Mouse (Mus musculus) forebrain, embryonic 15.5 days (tissue): ENCODE measurements around the gene Taf8. TPM values are rescaled to one million over a fixed set of nuclear protein-coding genes. Genes with fewer than 3 reads are reported as not detected.

ENCODE experiments used
- ATAC-seq: fragments of 200-750 bp; cut with Nextera tagmentation; replicated peaks from 2 replicates; pipeline ENCODE4 v1.8.0; 2017; ENCODE audit warnings: mild to moderate bottlenecking, moderate TSS enrichment, moderate library complexity
- H3K27ac ChIP-seq: fragments of 300-500 bp; sonication (generic); replicated peaks from 2 replicates; pipeline ENCODE4 v1.5.1; 2015; ENCODE audit warnings: mild to moderate bottlenecking, inconsistent platforms
- H3K27me3 ChIP-seq: fragments of 300-500 bp; sonication (generic); 2 replicates; pipeline ENCODE4 v1.6.1; 2015; ENCODE audit warnings: inconsistent platforms
- H3K36me3 ChIP-seq: fragments of 300-500 bp; sonication (generic); 2 replicates; pipeline ENCODE4 v1.6.1; 2015; ENCODE audit warnings: mild to moderate bottlenecking, inconsistent platforms
- H3K4me1 ChIP-seq: fragments of 300-500 bp; sonication (generic); 2 replicates; pipeline ENCODE4 v1.6.1; 2015; ENCODE audit warnings: inconsistent platforms
- H3K4me2 ChIP-seq: fragments of 300-500 bp; sonication (generic); replicated peaks from 2 replicates; pipeline ENCODE4 v1.6.1; 2015; ENCODE audit warnings: mild to moderate bottlenecking, inconsistent platforms
- H3K4me3 ChIP-seq: fragments of 300-500 bp; sonication (generic); 2 replicates; pipeline ENCODE4 v1.5.1; 2015; ENCODE audit warnings: mild to moderate bottlenecking, inconsistent platforms
- H3K9ac ChIP-seq: fragments of 300-500 bp; sonication (generic); replicated peaks from 2 replicates; pipeline ENCODE4 v1.6.1; 2015; ENCODE audit warnings: mild to moderate bottlenecking, inconsistent platforms
- H3K9me3 ChIP-seq: fragments of 300-500 bp; sonication (generic); 2 replicates; pipeline ENCODE4 v1.6.1; 2016; ENCODE audit warnings: inconsistent platforms
- WGBS: fragments of 180-500 bp; shearing (Covaris S2); methylation state at CpG from one replicate; pipeline ENCODE4 v1.1.7; 2015; ENCODE audit warnings: mixed read lengths; 5-methylcytosine and 5-hydroxymethylcytosine counted together
- polyA plus RNA-seq: library from polyadenylated mRNA; unstranded; fragments of >200 nt; fragmentation: Nextera tagmentation; extraction: Ambion mirVana; gene quantifications from 2 replicates; pipeline ENCODE4 v1.2.1, GENCODE M21; 2015

Gene Taf8
- polyA plus RNA-seq, 1 experiment from 2014 or later: 25.2 TPM

GRCm38 (mm10) chr17:47464248-47464965 is 37.7 kb downstream of the Taf8 start:
- H3K4me3 ChIP-seq: no peak overlapping the region
- no peak overlapping the region for H3K4me2 ChIP-seq
- ATAC-seq: no peak
- no peak overlapping the region for H3K27ac ChIP-seq
- H3K9ac ChIP-seq: no peak overlapping the region
- no peaks in the 10 kb centered on the region for H3K4me1 ChIP-seq
- H3K36me3 ChIP-seq: no peaks in the 10 kb centered on the region
- 48% methylated on average over 12 of the region's 12 CpGs for WGBS
- no peaks in the 10 kb centered on the region for H3K9me3 ChIP-seq
- H3K27me3 ChIP-seq: peaks cover 25% of the 10 kb centered on the region

DNA sequence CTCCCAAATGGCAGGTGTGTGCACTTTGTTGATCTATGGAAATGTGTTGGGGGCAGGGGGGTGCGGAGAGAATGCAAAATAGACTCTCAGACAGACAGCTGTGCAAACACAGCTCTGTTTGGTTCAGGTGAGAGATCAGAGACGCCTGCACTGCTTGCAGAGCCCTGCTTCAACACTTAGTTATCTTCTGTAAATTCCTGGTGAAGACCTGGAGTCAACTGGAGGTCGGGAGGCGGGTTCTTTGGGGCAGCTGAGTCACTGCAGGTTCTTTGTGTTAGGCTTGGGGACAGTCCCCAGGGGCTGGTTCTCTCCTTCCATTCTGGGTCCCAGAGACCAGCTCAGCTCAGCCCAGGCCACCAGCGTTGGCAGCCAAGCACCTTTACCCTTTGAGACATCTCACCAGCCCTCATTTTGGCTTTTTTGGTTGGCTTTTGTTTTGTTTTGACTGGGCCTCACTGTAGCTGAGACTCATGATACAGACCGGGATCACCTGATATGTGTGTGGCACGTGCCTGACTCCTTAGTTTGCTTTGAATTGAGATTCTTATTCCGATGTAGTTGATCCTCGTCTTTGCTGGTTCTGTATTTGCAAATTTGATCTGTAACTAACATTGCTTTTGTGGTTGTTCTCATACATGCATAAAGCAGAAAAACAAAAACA is 39.2 kb downstream of the Taf8 start:
- Histone ChIP-seq H3K4me2 (no peak overlapping the region), H3K27ac (no peak overlapping the region), H3K27me3 (peaks cover 21% of the 10 kb centered on the region), H3K4me3 (no peak overlapping the region), H3K36me3 (no peaks in the 10 kb centered on the region), H3K9me3 (no peaks in the 10 kb centered on the region), H3K9ac (no peak overlapping the region), H3K4me1 (no peaks in the 10 kb centered on the region)
- 65% methylated on average over 9 of the region's 9 CpGs for WGBS
- ATAC-seq: no peak

- 88% methylated on average over 7 of the region's 7 CpGs for WGBS
- no peak for ATAC-seq
- no peaks in the 10 kb centered on the region for H3K4me1 ChIP-seq
Measured at GRCm38 (mm10) chr17:47462209-47462608, 39.9 kb downstream of the Taf8 start.

DNA sequence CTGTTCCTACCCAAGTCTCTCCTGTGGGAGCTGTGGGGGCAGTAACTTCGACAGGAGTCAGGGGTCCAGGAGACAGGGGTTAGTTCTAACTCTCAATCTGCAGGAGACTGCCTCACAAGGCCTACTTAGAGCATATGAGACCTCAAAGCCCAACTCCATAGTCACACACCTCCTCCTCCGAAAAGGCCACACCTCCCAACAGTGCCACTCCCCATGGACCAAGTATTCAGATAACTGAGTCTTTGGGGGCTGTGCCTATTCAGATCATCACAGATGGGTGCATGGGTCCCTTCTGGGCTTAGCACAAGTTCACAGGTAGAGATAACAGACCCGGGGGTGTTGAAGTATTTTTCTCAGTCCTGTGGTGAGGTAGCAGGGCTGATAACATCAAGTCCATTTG is 40.4 kb downstream of the Taf8 start:
- H3K9me3 ChIP-seq: no peaks in the 10 kb centered on the region
- 89% methylated on average over 3 of the region's 3 CpGs for WGBS
- H3K27ac ChIP-seq: no peak overlapping the region
- no peak overlapping the region for H3K9ac ChIP-seq
- no peaks in the 10 kb centered on the region for H3K36me3 ChIP-seq
- no peak for ATAC-seq
- H3K4me3 ChIP-seq: no peak overlapping the region
- no peak overlapping the region for H3K4me2 ChIP-seq
- no peaks in the 10 kb centered on the region for H3K4me1 ChIP-seq
- peaks cover 12% of the 10 kb centered on the region for H3K27me3 ChIP-seq

More at GRCm38 (mm10) chr17:47462209-47462608, 39.9 kb downstream of the Taf8 start:
- Histone ChIP-seq H3K9ac (no peak overlapping the region), H3K27ac (no peak overlapping the region), H3K9me3 (no peaks in the 10 kb centered on the region), H3K4me2 (no peak overlapping the region), H3K4me3 (no peak overlapping the region), H3K36me3 (no peaks in the 10 kb centered on the region), H3K27me3 (peaks cover 15% of the 10 kb centered on the region)

DNA sequence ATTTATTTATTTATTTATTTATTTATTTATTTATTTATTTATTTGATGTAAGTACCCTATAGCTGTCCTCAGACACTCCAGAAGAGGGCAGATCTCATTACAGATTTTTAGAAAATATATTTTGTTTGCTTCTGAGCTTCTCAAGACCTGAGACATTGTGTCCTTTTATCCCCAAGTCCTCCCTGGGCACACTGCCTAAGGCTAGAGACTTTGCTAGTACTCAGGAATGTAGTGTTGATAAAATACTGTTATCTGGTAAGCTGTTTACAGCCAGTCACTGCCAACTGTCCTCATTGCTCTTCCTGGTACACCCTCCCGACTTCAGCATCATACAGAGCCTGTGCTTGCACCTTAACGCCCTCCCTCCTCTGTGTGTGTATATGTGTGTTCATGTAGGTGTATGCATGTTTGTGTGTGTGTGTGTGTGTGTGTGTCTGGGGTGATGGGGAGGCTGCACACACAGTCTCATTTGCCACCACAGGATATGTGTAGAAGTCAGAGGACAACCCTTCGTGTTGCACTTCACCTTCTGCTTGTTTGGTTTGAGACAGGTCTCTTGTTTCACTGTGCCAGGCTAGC is 42.7 kb downstream of the Taf8 start:
- WGBS: 78% methylated on average over 3 of the region's 3 CpGs
- Histone ChIP-seq H3K36me3 (no peaks in the 10 kb centered on the region), H3K9me3 (no peaks in the 10 kb centered on the region), H3K4me2 (no peak overlapping the region), H3K4me1 (no peaks in the 10 kb centered on the region), H3K27ac (no peak overlapping the region), H3K9ac (no peak overlapping the region), H3K4me3 (no peak overlapping the region), H3K27me3 (0 out of 2 replicates have a peak, but pooled peaks cover 1% of the 10 kb centered on the region)
- ATAC-seq: no peak

- H3K4me3 ChIP-seq: no peak overlapping the region
- no peak overlapping the region for H3K4me2 ChIP-seq
- no peaks in the 10 kb centered on the region for H3K4me1 ChIP-seq
- H3K27me3 ChIP-seq: no peaks in the 10 kb centered on the region
- no peaks in the 10 kb centered on the region for H3K36me3 ChIP-seq
- WGBS: 95% methylated on average over 2 of the region's 2 CpGs
- no peak overlapping the region for H3K27ac ChIP-seq
- no peak overlapping the region for H3K9ac ChIP-seq
- ATAC-seq: no peak
- H3K9me3 ChIP-seq: no peaks in the 10 kb centered on the region
Measured at GRCm38 (mm10) chr17:47458936-47459335, 43.2 kb downstream of the Taf8 start.

DNA sequence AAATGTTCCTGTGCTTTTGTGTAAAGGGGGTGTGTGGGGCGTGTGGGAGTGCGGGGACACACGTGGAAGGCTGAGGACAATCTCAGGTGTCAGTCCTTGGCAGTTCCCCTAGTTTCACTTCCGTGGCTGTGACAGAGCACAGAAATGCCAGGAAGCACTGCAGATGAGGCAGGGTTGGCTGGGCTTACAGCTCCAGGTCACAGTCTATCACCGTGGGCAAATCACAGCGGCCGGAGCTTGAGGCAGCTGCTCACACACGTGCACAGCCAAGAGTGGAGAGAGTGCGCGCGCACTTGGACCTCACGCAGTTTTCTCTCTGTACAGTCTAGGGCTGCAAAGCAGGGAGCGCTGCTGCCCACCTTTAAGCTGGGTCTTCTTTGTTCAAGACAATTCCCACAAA is 43.8 kb downstream of the Taf8 start:
- no peaks in the 10 kb centered on the region for H3K36me3 ChIP-seq
- H3K4me3 ChIP-seq: no peak overlapping the region
- no peak for ATAC-seq
- H3K27me3 ChIP-seq: no peaks in the 10 kb centered on the region
- no peak overlapping the region for H3K27ac ChIP-seq
- 85% methylated on average over 13 of the region's 13 CpGs for WGBS
- H3K9ac ChIP-seq: no peak overlapping the region
- H3K4me1 ChIP-seq: no peaks in the 10 kb centered on the region
- H3K9me3 ChIP-seq: no peaks in the 10 kb centered on the region
- no peak overlapping the region for H3K4me2 ChIP-seq

DNA sequence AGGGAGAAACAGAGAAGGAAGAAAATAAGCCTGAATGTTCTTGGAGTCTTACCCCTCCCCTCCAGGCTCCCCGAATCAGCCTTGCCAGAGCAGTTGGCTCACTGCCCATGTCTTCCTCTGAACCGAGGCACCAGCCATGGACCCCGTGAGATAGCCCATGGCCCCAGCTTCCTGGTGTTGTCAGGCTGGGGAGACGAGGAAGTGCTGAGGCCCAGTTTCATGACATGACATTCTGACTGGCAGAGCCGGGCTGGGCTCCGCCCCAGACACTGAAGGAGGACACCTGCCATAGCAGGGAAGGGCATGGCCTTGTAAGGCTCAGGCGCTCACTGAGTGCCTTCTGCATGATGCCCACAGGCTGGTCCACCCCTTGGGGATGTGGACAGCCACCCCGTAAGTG is 47.4 kb downstream of the Taf8 start:
- Histone ChIP-seq H3K36me3 (no peaks in the 10 kb centered on the region), H3K9ac (no peak overlapping the region), H3K27me3 (no peaks in the 10 kb centered on the region), H3K27ac (no peak overlapping the region), H3K4me3 (no peak overlapping the region), H3K4me2 (no peak overlapping the region), H3K4me1 (no peaks in the 10 kb centered on the region), H3K9me3 (no peaks in the 10 kb centered on the region)
- no peak for ATAC-seq
- WGBS: 57% methylated on average over 8 of the region's 8 CpGs

- ATAC-seq: no peak
- no peaks in the 10 kb centered on the region for H3K36me3 ChIP-seq
- no peak overlapping the region for H3K27ac ChIP-seq
- 55% methylated on average over 7 of the region's 7 CpGs for WGBS
- no peak overlapping the region for H3K4me3 ChIP-seq
- no peaks in the 10 kb centered on the region for H3K4me1 ChIP-seq
- no peaks in the 10 kb centered on the region for H3K27me3 ChIP-seq
- H3K4me2 ChIP-seq: no peak overlapping the region
- H3K9ac ChIP-seq: no peak overlapping the region
- H3K9me3 ChIP-seq: no peaks in the 10 kb centered on the region
Measured at GRCm38 (mm10) chr17:47452886-47453285, 49.2 kb downstream of the Taf8 start.

DNA sequence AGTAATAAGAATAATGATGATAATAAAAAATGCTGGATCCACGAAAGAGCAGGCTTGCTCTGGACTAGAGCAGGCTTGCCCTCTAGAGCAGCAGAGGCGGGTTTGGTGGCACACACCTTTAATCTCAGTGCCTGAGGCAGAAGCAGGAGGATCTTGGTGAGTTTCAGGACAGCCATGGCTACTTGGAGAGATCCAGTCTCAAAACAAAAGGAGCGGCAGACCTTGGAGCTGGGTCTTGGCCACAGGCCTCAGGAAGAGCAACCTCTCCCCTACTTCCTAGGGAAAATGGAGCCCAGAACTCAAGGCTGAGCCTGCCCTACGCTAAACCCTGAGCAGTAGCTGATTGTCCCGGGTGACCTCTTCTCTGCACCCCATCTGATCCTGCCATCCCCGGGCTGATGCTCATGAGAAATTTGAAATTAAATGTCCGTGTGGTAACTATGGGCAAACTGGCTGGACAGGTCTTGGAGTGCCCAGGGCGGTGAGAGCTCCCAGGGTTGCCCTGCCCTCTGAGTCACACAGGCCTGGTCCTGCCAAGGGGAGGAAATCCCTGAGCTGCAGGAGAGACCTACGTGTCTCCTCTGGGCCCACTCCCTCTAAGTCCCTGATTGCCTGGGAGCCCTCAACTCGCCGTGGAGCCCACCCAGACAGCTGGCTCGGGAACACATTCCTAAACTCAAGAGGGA is 51.1 kb downstream of the Taf8 start:
- WGBS: 80% methylated on average over 12 of the region's 12 CpGs
- H3K36me3 ChIP-seq: no peaks in the 10 kb centered on the region
- no peak for ATAC-seq
- no peak overlapping the region for H3K4me2 ChIP-seq
- no peak overlapping the region for H3K27ac ChIP-seq
- H3K9me3 ChIP-seq: no peaks in the 10 kb centered on the region
- no peaks in the 10 kb centered on the region for H3K4me1 ChIP-seq
- H3K27me3 ChIP-seq: no peaks in the 10 kb centered on the region
- no peak overlapping the region for H3K4me3 ChIP-seq
- no peak overlapping the region for H3K9ac ChIP-seq

GRCm38 (mm10) chr17:47450239-47450638 is 51.9 kb downstream of the Taf8 start:
- Histone ChIP-seq H3K4me2 (no peak overlapping the region), H3K27me3 (no peaks in the 10 kb centered on the region), H3K36me3 (no peaks in the 10 kb centered on the region), H3K9me3 (no peaks in the 10 kb centered on the region), H3K9ac (no peak overlapping the region), H3K4me1 (no peaks in the 10 kb centered on the region), H3K27ac (no peak overlapping the region), H3K4me3 (no peak overlapping the region)
- 42% methylated on average over 7 of the region's 7 CpGs for WGBS
- no peak for ATAC-seq

DNA sequence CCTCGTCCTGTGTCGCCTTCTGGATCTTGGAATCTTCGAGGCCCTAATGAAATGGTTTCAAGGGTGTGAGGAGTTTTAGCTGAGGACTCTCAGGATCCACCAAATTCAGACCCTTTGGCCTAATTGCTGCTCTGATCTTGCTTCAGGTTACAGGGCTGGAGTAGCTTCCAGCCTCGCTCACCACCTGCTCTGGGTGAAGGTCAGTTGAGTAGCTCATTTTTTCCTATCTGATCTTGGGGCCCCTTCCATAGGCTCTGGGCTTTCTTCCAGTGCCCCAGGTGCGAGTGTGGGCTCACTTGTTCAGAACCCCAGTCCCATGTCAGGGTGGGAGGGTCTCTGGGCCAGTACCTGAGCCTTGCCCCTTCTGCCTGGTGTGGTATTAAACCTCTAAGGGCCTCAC is 52.7 kb downstream of the Taf8 start:
- Histone ChIP-seq H3K36me3 (no peaks in the 10 kb centered on the region), H3K9ac (no peak overlapping the region), H3K27me3 (no peaks in the 10 kb centered on the region), H3K4me2 (no peak overlapping the region), H3K4me3 (no peak overlapping the region), H3K27ac (no peak overlapping the region), H3K9me3 (no peaks in the 10 kb centered on the region), H3K4me1 (no peaks in the 10 kb centered on the region)
- 78% methylated on average over 5 of the region's 5 CpGs for WGBS
- no peak for ATAC-seq
